Mouse (Mus musculus) testis, postnatal 10 days (tissue): ENCODE results near the gene Svs4.
"Not testable (repeated sequence)": the region's sequence is repeated elsewhere in the genome, so short reads cannot be mapped to it uniquely, and the experiment has no call there.

Source experiments
- DNase-seq: peaks from one replicate; pipeline ENCODE4 v3.0.0; 2021; ENCODE audit warnings: low spot score

The Svs4 gene

GRCm38 (mm10) chr2:164278359-164278758 is at the start of gene Svs4:
Gene Svs4, minus strand, starts transcription at chr2:164278459.
- no peak for DNase-seq

- DNase-seq: no peak
Observed at GRCm38 (mm10) chr2:164320983-164321382, 42.7 kb upstream of the Svs4 start.

- DNase-seq: not testable (repeated sequence)
Observed at GRCm38 (mm10) chr2:164316451-164316850, 38.2 kb upstream of the Svs4 start, which contains the start of gene Svs6. Gene Svs6, plus strand, starts transcription at chr2:164316751.

- DNase-seq: not testable (repeated sequence)
Observed at GRCm38 (mm10) chr2:164315460-164315859, 37.2 kb upstream of the Svs4 start.

- no peak for DNase-seq
Observed at GRCm38 (mm10) chr2:164312599-164312998, 34.3 kb upstream of the Svs4 start.

- DNase-seq: not testable (repeated sequence)
Observed at GRCm38 (mm10) chr2:164288968-164289367, 10.7 kb upstream of the Svs4 start, which contains the start of gene Svs3a. Gene Svs3a, plus strand, starts transcription at chr2:164289268.

GRCm38 (mm10) chr2:164256540-164256939 is 21.7 kb downstream of the Svs4 start, which contains the start of gene Svs3b:
Gene Svs3b, minus strand, starts transcription at chr2:164256640.
- DNase-seq: not testable (repeated sequence)

GRCm38 (mm10) chr2:164238366-164238765 is 39.9 kb downstream of the Svs4 start, which contains the start of gene Svs2:
Gene Svs2, minus strand, starts transcription at chr2:164238466.
- DNase-seq: no peak

GRCm38 (mm10) chr2:164232671-164233070 is 45.6 kb downstream of the Svs4 start:
- DNase-seq: no peak

GRCm38 (mm10) chr2:164228361-164229070 is 49.7 kb downstream of the Svs4 start:
- DNase-seq: no peak
